Comparison of ENCODE assay signal across 12 mouse cellular contexts in the genomic region with DNA sequence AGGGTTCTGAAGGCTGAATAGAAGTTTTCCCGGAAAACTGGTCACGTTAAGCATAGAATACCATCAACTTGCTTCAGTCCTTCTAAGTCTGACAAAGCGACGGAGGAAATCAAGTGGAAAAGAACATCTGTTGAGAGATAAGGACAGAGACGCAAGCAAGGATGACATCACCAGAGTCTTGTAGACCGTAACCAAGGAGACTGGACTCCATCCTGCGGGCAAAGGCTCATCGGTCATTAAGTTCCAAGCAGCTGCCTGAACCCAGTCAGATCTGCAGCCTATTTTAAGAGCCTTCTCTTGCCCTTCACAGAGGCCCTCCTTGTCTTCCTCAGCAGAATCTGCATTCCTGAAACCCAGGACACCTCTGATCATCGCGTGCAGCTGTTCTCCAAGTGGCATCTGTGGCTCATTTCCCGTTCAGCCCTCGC.
DNase-seq lines count a peak whose midpoint lies in the region; ATAC-seq lines count a peak whose summit lies in the region.
"Had no signal": no experiment of that assay in that cellular context is flagged by ENCODE, and none has a peak within 500 bp of the region (broad histone marks: within the 10 kb centered on the region; RNA-seq: fewer than 3 reads in every experiment).

No protein-coding gene starts in this region.

- DNase-seq in gastrocnemius, postnatal 14 days = peak; percentile 53
- no peak for DNase-seq in gastrocnemius, postnatal 36 days
- no peak for DNase-seq in neural tube, embryonic 11.5 days (ENCODE audit: low spot score)
- no peak for DNase-seq in neural tube, embryonic 10.5 days (ENCODE audit: extremely low spot score, low spot score)
- DNase-seq in yolk sac, embryonic 10.5 days (ENCODE audit: low spot score) = peak; percentile 64
- no peak for DNase-seq in adrenal gland, postnatal 10 days
- no peak for DNase-seq in kidney, adult 11 months
- DNase-seq: adrenal gland, adult 8-10 months; kidney, adult 9 months had no signal

- ATAC-seq in neural tube, embryonic 11.5 days (ENCODE audit: insufficient read depth, low FRiP score, low TSS enrichment) = no peak
- peak; percentile 65; the same call in 1 of the 2 replicates for ATAC-seq in limb, embryonic 15.5 days (ENCODE audit: insufficient number of reproducible peaks, low FRiP score, low TSS enrichment, low read depth)
- ATAC-seq: CD4-positive, CD25-positive, alpha-beta regulatory T cell, adult 4 months had no signal

- H3K27ac ChIP-seq in neural tube, embryonic 11.5 days (ENCODE audit: low read depth, low read length) = peak overlapping the region; percentile 39
- H3K27ac ChIP-seq in limb, embryonic 15.5 days = no peak overlapping the region
- H3K27ac ChIP-seq: macrophage had no signal

- intact Hi-C loops in gastrocnemius, postnatal 14 days (cut with DNase I; ENCODE audit: low total_unique reads) = no loop called here
- intact Hi-C loops in gastrocnemius, postnatal 36 days (cut with DNase I) = no loop called here

- no peaks in the 10 kb centered on the region for H3K9me3 ChIP-seq in neural tube, embryonic 11.5 days (ENCODE audit: control insufficient read depth, low read length)
- H3K9me3 ChIP-seq in limb, embryonic 15.5 days = no peaks in the 10 kb centered on the region

- 52% methylated on average over 12 of the region's 12 CpGs for WGBS in neural tube, embryonic 11.5 days
- 65% methylated on average over 12 of the region's 12 CpGs for WGBS in limb, embryonic 15.5 days

- H3K4me3 ChIP-seq in neural tube, embryonic 11.5 days (ENCODE audit: low read depth, low read length) = no peak overlapping the region
- no peak overlapping the region for H3K4me3 ChIP-seq in limb, embryonic 15.5 days

- no peaks in the 10 kb centered on the region; the same call in 1 of the 2 replicates for H3K36me3 ChIP-seq in neural tube, embryonic 11.5 days (ENCODE audit: control insufficient read depth, insufficient read depth, low read length)
- 0 out of 2 replicates have a peak, but pooled peaks cover 3% of the 10 kb centered on the region for H3K36me3 ChIP-seq in limb, embryonic 15.5 days

- no peak overlapping the region for H3K4me2 ChIP-seq in neural tube, embryonic 11.5 days (ENCODE audit: low read depth)
- no peak overlapping the region for H3K4me2 ChIP-seq in limb, embryonic 15.5 days

- H3K27me3 ChIP-seq in neural tube, embryonic 11.5 days (ENCODE audit: control insufficient read depth, insufficient read depth, low read length) = no peaks in the 10 kb centered on the region
- no peaks in the 10 kb centered on the region for H3K27me3 ChIP-seq in limb, embryonic 15.5 days

- peaks cover 47% of the 10 kb centered on the region for H3K4me1 ChIP-seq in neural tube, embryonic 11.5 days (ENCODE audit: control insufficient read depth, insufficient read depth, low read length)
- H3K4me1 ChIP-seq in limb, embryonic 15.5 days = peaks cover 21% of the 10 kb centered on the region; the same call in 1 of the 2 replicates

- no peak overlapping the region for H3K9ac ChIP-seq in neural tube, embryonic 11.5 days (ENCODE audit: low read length)
- no peak overlapping the region for H3K9ac ChIP-seq in limb, embryonic 15.5 days

Comparison
In these comparisons a context has a peak if more than half of its experiments do, and no peak if none do; other contexts are left out.
1. DNase-seq: peak in gastrocnemius, postnatal 14 days (single experiment) and yolk sac, embryonic 10.5 days (single experiment); none in gastrocnemius, postnatal 36 days (0 of 2), neural tube, embryonic 11.5 days (single experiment), neural tube, embryonic 10.5 days (single experiment), adrenal gland, postnatal 10 days (single experiment) and kidney, adult 11 months (single experiment).